Mouse (Mus musculus): ENCODE measurements around the gene Foxj3.

GRCm38 (mm10) chr4:119626876-119627275 is 90.1 kb downstream of the Foxj3 start:
- TF ChIP-seq POLR2A (IDR thresholded peaks at IDR 0.05; ENCODE audit: insufficient read length, low read depth), result no peak
- no peak for TF ChIP-seq E2F4 (IDR thresholded peaks at IDR 0.05; ENCODE audit: insufficient read depth)
- no peak for TF ChIP-seq TCF12 (IDR thresholded peaks at IDR 0.05; ENCODE audit: insufficient read depth, poor library complexity, severe bottlenecking)
- TF ChIP-seq MYOD1 (IDR thresholded peaks at IDR 0.05; ENCODE audit: control insufficient read depth in 1 of 3, insufficient read length in 2 of 3, low read depth in 2 of 3), result no peak
- TF ChIP-seq MAX (IDR thresholded peaks at IDR 0.05; ENCODE audit: low read depth), result no peak
- TF ChIP-seq CEBPB (IDR thresholded peaks at IDR 0.05; ENCODE audit: insufficient read depth, poor library complexity, severe bottlenecking), result no peak
- no peak for TF ChIP-seq POLR2AphosphoS2 (IDR thresholded peaks at IDR 0.05; ENCODE audit: insufficient read length, low read depth)
- no peak for TF ChIP-seq USF1 (IDR thresholded peaks at IDR 0.05; ENCODE audit: low read depth)
- TF ChIP-seq SRF (IDR thresholded peaks at IDR 0.05; ENCODE audit: control insufficient read depth, insufficient read length, low read depth), result no peak
- TF ChIP-seq TCF3 (IDR thresholded peaks at IDR 0.05; ENCODE audit: insufficient read length, low read depth), result no peak
- no peak for TF ChIP-seq MYOG (IDR thresholded peaks at IDR 0.05; ENCODE audit: control insufficient read depth in 1 of 3, insufficient read depth in 1 of 3, insufficient read length in 2 of 3, low read depth in 2 of 3)
